Mouse (Mus musculus): Measurements from ENCODE around the gene Hscb.

- no peak for TF ChIP-seq TCF12 (IDR thresholded peaks at IDR 0.05; ENCODE audit: insufficient read depth, poor library complexity, severe bottlenecking)
- no peak for TF ChIP-seq E2F4 (IDR thresholded peaks at IDR 0.05; ENCODE audit: insufficient read depth)
- no peak for TF ChIP-seq CEBPB (IDR thresholded peaks at IDR 0.05; ENCODE audit: insufficient read depth, poor library complexity, severe bottlenecking)
- peak; percentile 87 for TF ChIP-seq POLR2A (IDR thresholded peaks at IDR 0.05; ENCODE audit: insufficient read length, low read depth)
Measured at GRCm38 (mm10) chr5:110809667-110810325, 29.8 kb downstream of the Hscb start, which contains the start of gene Ulk1.

Measured in myocyte (in vitro differentiated cells).